In the genomic region with DNA sequence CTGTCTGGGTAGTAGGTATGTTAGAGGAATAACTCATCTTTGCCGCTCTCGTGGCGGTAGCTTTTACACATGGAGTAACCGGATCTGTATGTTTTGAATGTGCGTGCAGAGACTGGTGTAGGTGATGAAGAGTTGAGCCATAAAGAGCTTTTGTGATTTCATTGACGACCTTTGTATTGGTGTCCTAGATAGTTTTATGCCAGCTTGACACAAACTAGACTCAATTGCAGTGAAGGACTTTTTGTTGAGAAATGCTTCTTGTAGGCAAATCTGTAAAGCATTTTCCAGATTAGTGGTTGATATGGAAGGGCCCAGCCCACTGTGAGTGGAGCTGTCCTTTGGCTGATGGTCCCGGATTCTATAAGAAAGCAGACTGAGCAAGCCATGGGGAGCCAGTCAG, we compare ENCODE assay signal across 9 mouse cellular contexts. TPM values are rescaled to one million over a fixed set of nuclear protein-coding genes. Genes with fewer than 3 reads are reported as not detected.
DNase-seq lines count a peak whose midpoint lies in the region; ATAC-seq and TF ChIP-seq lines count a peak whose summit lies in the region.
"Had no signal": no experiment of that assay in that cellular context is flagged by ENCODE, and none has a peak within 500 bp of the region (broad histone marks: within the 10 kb centered on the region; RNA-seq: fewer than 3 reads in every experiment).

A gene (minus strand): TSS at position 101 of the 400 bp plus-strand sequence.

- no peak for DNase-seq in heart, postnatal 4 days
- DNase-seq in heart, adult 2 months, result no peak
- DNase-seq in cerebellum, adult 18-20 months, result no peak
- DNase-seq in embryo, embryonic 10 days (ENCODE audit: low spot score), result no peak
- DNase-seq in thymus, postnatal 4 days, result no peak
- DNase-seq: kidney, adult 9 months had no signal

- no peak for ATAC-seq in activated CD4-positive, CD25-positive, alpha-beta regulatory T cell, adult 4 months
- ATAC-seq in granulocyte monocyte progenitor cell, adult 5-6 weeks (replicated peaks; ENCODE audit: poor library complexity, severe bottlenecking), result no peak
- no peak for ATAC-seq in megakaryocyte-erythroid progenitor cell, adult 5-6 weeks (replicated peaks; ENCODE audit: low FRiP score, low TSS enrichment, poor library complexity, severe bottlenecking)

- no peaks in the 10 kb centered on the region for H3K79me2 ChIP-seq in heart, adult 2 months (replicated peaks; ENCODE audit: control insufficient read depth, insufficient read depth, low read length)

- TF ChIP-seq POLR2A in heart, adult 2 months (IDR thresholded peaks at IDR 0.05; ENCODE audit: insufficient read depth, low read depth, low read length), result no peak

- intact Hi-C loops in heart, adult 2 months (cut with DNase I), result no loop called here

- 98% methylated on average over 7 of the region's 7 CpGs for WGBS in heart, adult 2 months

- no peak within 1 kb of the TSS for H3K9ac ChIP-seq in heart, adult 2 months (ENCODE audit: low read depth, low read length)

- no peaks in the 10 kb centered on the region for H3K36me3 ChIP-seq in heart, adult 2 months (ENCODE audit: control insufficient read depth, insufficient read depth, low read length)

- no peaks in the 10 kb centered on the region for H3K27me3 ChIP-seq in heart, adult 2 months (ENCODE audit: control insufficient read depth, insufficient read depth, low read length)

- H3K27ac ChIP-seq in heart, adult 2 months, result no peak within 1 kb of the TSS

- H3K4me1 ChIP-seq in heart, adult 2 months (ENCODE audit: control insufficient read depth, insufficient read depth, low read length), result no peaks in the 10 kb centered on the region

- no peak for TF ChIP-seq EP300 in heart, adult 2 months (IDR thresholded peaks at IDR 0.05; ENCODE audit: insufficient read depth, low read depth, low read length)

- H3K4me3 ChIP-seq in heart, adult 2 months, result no peak within 1 kb of the TSS

- TF ChIP-seq CTCF in heart, adult 2 months (IDR thresholded peaks at IDR 0.05), result no peak

RNA-seq across cellular contexts. Expression of the gene that starts here (rescaled TPM):
- 10 to 100 TPM; 10.4 to 10.9 TPM for total RNA-seq in heart, postnatal 4 days (2021)
- 1 to 10 TPM; 5.8 to 6.6 TPM for total RNA-seq in heart, adult 2 months (2021)
- polyA plus RNA-seq in heart, adult 2 months (2012; rRNA removed), result 4.2 and 8.6 TPM in 2 replicates
- polyA plus RNA-seq in activated CD4-positive, CD25-positive, alpha-beta regulatory T cell, adult 4 months (2017; shearing (Covaris generic)), result 10 to 100 TPM; 21.3 to 23.5 TPM
- 16.9 and 25.4 TPM in 2 replicates for total RNA-seq in granulocyte monocyte progenitor cell, adult 5-6 weeks (2014; fragmentation: Nextera tagmentation)
- total RNA-seq in granulocyte monocyte progenitor cell, adult 5-6 weeks (2017), result 22.6 and 32.1 TPM in 2 replicates
- total RNA-seq in megakaryocyte-erythroid progenitor cell, adult 5-6 weeks (2014; fragmentation: Nextera tagmentation), result 14.1 and 19.1 TPM in 2 replicates
- 17.8 and 22.7 TPM in 2 replicates for total RNA-seq in megakaryocyte-erythroid progenitor cell, adult 5-6 weeks (2017)
